Mouse (Mus musculus): ENCODE data around the gene Bad.

- no peak for TF ChIP-seq CTCF (IDR thresholded peaks at IDR 0.05)
- TF ChIP-seq POLR2A (IDR thresholded peaks at IDR 0.05; ENCODE audit: insufficient read depth, low read depth, low read length): no peak
- TF ChIP-seq EP300 (IDR thresholded peaks at IDR 0.05; ENCODE audit: insufficient read depth, low read depth, low read length): no peak
Observed at GRCm38 (mm10) chr19:6913036-6913435, 28.6 kb upstream of the Bad start.
